28 mouse cellular contexts compared by ENCODE assay signal in genomic region chr11:121697271-121697670, GRCm38 (mm10). TPM values are rescaled to one million over a fixed set of nuclear protein-coding genes. Genes with fewer than 3 reads are reported as not detected.
DNase-seq lines count a peak whose midpoint lies in the region; TF ChIP-seq lines count a peak whose summit lies in the region.
"Had no signal": no experiment of that assay in that cellular context is flagged by ENCODE, and none has a peak within 500 bp of the region (broad histone marks: within the 10 kb centered on the region; RNA-seq: fewer than 3 reads in every experiment).

No protein-coding gene starts in this region.

- H3K36me3 ChIP-seq in macrophage (ENCODE audit: inconsistent target), result no peaks in the 10 kb centered on the region
- H3K36me3 ChIP-seq in forebrain, embryonic 10.5 days (replicated peaks), result no peaks in the 10 kb centered on the region
- H3K36me3 ChIP-seq: embryonic facial prominence, embryonic 10.5 days; embryonic facial prominence, embryonic 15.5 days; forebrain, embryonic 15.5 days; hindbrain, embryonic 13.5 days; limb, embryonic 13.5 days; lung, embryonic 15.5 days; midbrain, embryonic 13.5 days; stomach, embryonic 15.5 days had no signal

- peaks cover 27% of the 10 kb centered on the region for H3K79me2 ChIP-seq in macrophage (ENCODE audit: inconsistent target)

- peaks cover 25% of the 10 kb centered on the region for H3K27me3 ChIP-seq in forebrain, embryonic 10.5 days (ENCODE audit: poor library complexity, severe bottlenecking)
- no peaks in the 10 kb centered on the region for H3K27me3 ChIP-seq in cerebellum, adult 2 months (ENCODE audit: control insufficient read depth, insufficient read depth, low read length)
- H3K27me3 ChIP-seq: embryonic facial prominence, embryonic 15.5 days; limb, embryonic 13.5 days; lung, embryonic 15.5 days; Patski; stomach, embryonic 15.5 days had no signal

- 78% methylated on average over 3 of the region's 4 CpGs for WGBS in macrophage (ENCODE audit: missing documents)
- 81% methylated on average over 4 of the region's 4 CpGs for WGBS in forebrain, embryonic 10.5 days
- WGBS in cerebellum, adult 2 months, result 89% methylated on average over 4 of the region's 4 CpGs

- no peak for TF ChIP-seq CTCF in cerebellum, adult 2 months (IDR thresholded peaks at IDR 0.05; ENCODE audit: borderline replicate concordance, insufficient read depth, low read depth, low read length)

- no peaks in the 10 kb centered on the region for H3K9me3 ChIP-seq in forebrain, embryonic 10.5 days
- H3K9me3 ChIP-seq: embryonic facial prominence, embryonic 10.5 days; embryonic facial prominence, embryonic 15.5 days; forebrain, embryonic 15.5 days; hindbrain, embryonic 13.5 days; limb, embryonic 13.5 days; lung, embryonic 15.5 days; megakaryocyte, embryonic 14.5 days; midbrain, embryonic 13.5 days; stomach, embryonic 15.5 days had no signal

- peak; percentile 57 for DNase-seq in T-cell, adult 2 months (ENCODE audit: low spot score)
- peak; percentile 61 for DNase-seq in thymus, postnatal 0 days (ENCODE audit: low spot score)
- DNase-seq in thymus, postnatal 4 days, result peak; percentile 54
- no peak for DNase-seq in forebrain, embryonic 10.5 days (ENCODE audit: extremely low spot score, low spot score)
- DNase-seq in cerebellum, adult 2 months, result no peak
- DNase-seq: adrenal gland, postnatal 14 days; B cell, adult 2 months; cerebellum, adult 18-20 months; cerebellum, postnatal 25 days; gastrocnemius, postnatal 25 days; heart, adult 11 months; heart, postnatal 4 days; kidney, adult 9 months; kidney, postnatal 10 days; layer of hippocampus, adult 9-11 months; lung, postnatal 36 days; right cerebral cortex, postnatal 25 days had no signal

- TF ChIP-seq POLR2A in cerebellum, adult 2 months (IDR thresholded peaks at IDR 0.05; ENCODE audit: borderline replicate concordance, insufficient read depth, low read length), result no peak

- no peak overlapping the region for H3K4me3 ChIP-seq in macrophage (ENCODE audit: inconsistent target)
- H3K4me3 ChIP-seq in forebrain, embryonic 10.5 days, result no peak overlapping the region
- H3K4me3 ChIP-seq in cerebellum, adult 2 months (replicated peaks; ENCODE audit: insufficient read depth, low read depth, low read length), result no peak overlapping the region
- H3K4me3 ChIP-seq: embryonic facial prominence, embryonic 10.5 days; embryonic facial prominence, embryonic 15.5 days; forebrain, embryonic 15.5 days; hindbrain, embryonic 13.5 days; limb, embryonic 13.5 days; lung, embryonic 15.5 days; megakaryocyte, embryonic 14.5 days; midbrain, embryonic 13.5 days; stomach, embryonic 15.5 days had no signal

- H3K27ac ChIP-seq in macrophage, result peak overlapping the region; percentile 57
- H3K27ac ChIP-seq in forebrain, embryonic 10.5 days, result no peak overlapping the region
- no peak overlapping the region for H3K27ac ChIP-seq in cerebellum, adult 2 months (ENCODE audit: insufficient read depth, low read length)
- H3K27ac ChIP-seq: embryonic facial prominence, embryonic 10.5 days; embryonic facial prominence, embryonic 15.5 days; forebrain, embryonic 15.5 days; hindbrain, embryonic 13.5 days; limb, embryonic 13.5 days; lung, embryonic 15.5 days; midbrain, embryonic 13.5 days; stomach, embryonic 15.5 days had no signal

- H3K4me1 ChIP-seq in forebrain, embryonic 10.5 days, result peaks cover 8% of the 10 kb centered on the region
- H3K4me1 ChIP-seq in cerebellum, adult 2 months (ENCODE audit: control insufficient read depth, insufficient read depth, low read length), result no peaks in the 10 kb centered on the region
- H3K4me1 ChIP-seq: embryonic facial prominence, embryonic 15.5 days; hindbrain, embryonic 13.5 days; stomach, embryonic 15.5 days had no signal

RNA-seq across cellular contexts. Expression of gene Metrnl, which starts 4.1 kb away (rescaled TPM):
- total RNA-seq in macrophage (2018; cell fraction: chromatin; rRNA removed), result 100 to 1,000 TPM in 20 of 26 experiments, 10 to 100 TPM in 6; 43.4 to 244 (median 138) TPM
- total RNA-seq in macrophage (2018; cell fraction: cytosol; rRNA removed), result 100 to 1,000 TPM; 176 to 352 (median 243) TPM
- total RNA-seq in macrophage (2018; cell fraction: nucleus; rRNA removed), result 100 to 1,000 TPM; 107 to 327 (median 236) TPM
- polyA plus RNA-seq in macrophage (2018), result 161 to 284 TPM (median 167 TPM) in 3 replicates
- 6.6 and 7.0 TPM in 2 replicates for polyA plus RNA-seq in thymus, postnatal 0 days (2015; fragmentation: Nextera tagmentation; extraction: Ambion mirVana)
- 3.6 and 4.0 TPM in 2 replicates for polyA plus RNA-seq in forebrain, embryonic 10.5 days (2016; fragmentation: Nextera tagmentation; extraction: Ambion mirVana)
- 10.8 and 13.2 TPM in 2 replicates for polyA plus RNA-seq in cerebellum, adult 2 months (2012; rRNA removed)

RNA-seq across cellular contexts. Expression of gene B3gntl1, which starts 24.3 kb away (rescaled TPM):
- 10 to 100 TPM in 22 of 26 experiments, 1 to 10 TPM in 4; 1.8 to 34.8 (median 24.6) TPM for total RNA-seq in macrophage (2018; cell fraction: chromatin; rRNA removed)
- total RNA-seq in macrophage (2018; cell fraction: cytosol; rRNA removed), result 1 to 10 TPM in 24 of 26 experiments, under 1 TPM in 2; 0.62 to 3.8 (median 2.2) TPM
- 10 to 100 TPM in 16 of 26 experiments, 1 to 10 TPM in 10; 2.5 to 22.5 (median 12.6) TPM for total RNA-seq in macrophage (2018; cell fraction: nucleus; rRNA removed)
- 2.3 to 3.5 TPM (median 2.8 TPM) in 3 replicates for polyA plus RNA-seq in macrophage (2018)
- polyA plus RNA-seq in thymus, postnatal 0 days (2015; fragmentation: Nextera tagmentation; extraction: Ambion mirVana), result 3.7 and 4.4 TPM in 2 replicates
- 6.6 and 7.7 TPM in 2 replicates for polyA plus RNA-seq in forebrain, embryonic 10.5 days (2016; fragmentation: Nextera tagmentation; extraction: Ambion mirVana)
- 5.4 and 5.5 TPM in 2 replicates for polyA plus RNA-seq in cerebellum, adult 2 months (2012; rRNA removed)

Comparison
In these comparisons a context has a peak if more than half of its experiments do, and no peak if none do; other contexts are left out.
1. DNase-seq: peak in T-cell, adult 2 months (single experiment), thymus, postnatal 0 days (single experiment) and thymus, postnatal 4 days (single experiment); none in forebrain, embryonic 10.5 days (single experiment) and cerebellum, adult 2 months (0 of 2).
2. RNA of gene Metrnl, which starts 4.1 kb away (polyA plus RNA-seq): 161 to 284 TPM in macrophage; 10.8 to 13.2 TPM in cerebellum, adult 2 months, 6.6 to 7.0 TPM in thymus, postnatal 0 days and 3.6 to 4.0 TPM in forebrain, embryonic 10.5 days; every median in the first group is over 10 times any median in the second.